Mouse (Mus musculus) thymus, adult 2 months (tissue): ENCODE measurements around the gene Tmem132c.

Experiments used
- CTCF ChIP-seq: fragments of 200-500 bp; IDR thresholded peaks from 2 replicates; pipeline ENCODE4 v1.5.1; 2012; ENCODE audit warnings: mild to moderate bottlenecking, control low read depth, low read length, moderate library complexity, borderline replicate concordance; ENCODE audit not compliant: control insufficient read depth, poor library complexity, insufficient read depth; ENCODE audit errors: extremely low read depth
- POLR2A ChIP-seq: fragments of 200-500 bp; IDR thresholded peaks from 2 replicates; pipeline ENCODE4 v1.6.1; 2012; ENCODE audit warnings: mild to moderate bottlenecking, low read length, control low read depth, moderate library complexity; ENCODE audit not compliant: control insufficient read depth, poor library complexity, insufficient read depth; ENCODE audit errors: extremely low read depth

GRCm38 (mm10) chr5:127453580-127453979 lies 212.0 kb downstream of the Tmem132c start:
- no peak for TF ChIP-seq POLR2A
- no peak for TF ChIP-seq CTCF
